In the genomic region with DNA sequence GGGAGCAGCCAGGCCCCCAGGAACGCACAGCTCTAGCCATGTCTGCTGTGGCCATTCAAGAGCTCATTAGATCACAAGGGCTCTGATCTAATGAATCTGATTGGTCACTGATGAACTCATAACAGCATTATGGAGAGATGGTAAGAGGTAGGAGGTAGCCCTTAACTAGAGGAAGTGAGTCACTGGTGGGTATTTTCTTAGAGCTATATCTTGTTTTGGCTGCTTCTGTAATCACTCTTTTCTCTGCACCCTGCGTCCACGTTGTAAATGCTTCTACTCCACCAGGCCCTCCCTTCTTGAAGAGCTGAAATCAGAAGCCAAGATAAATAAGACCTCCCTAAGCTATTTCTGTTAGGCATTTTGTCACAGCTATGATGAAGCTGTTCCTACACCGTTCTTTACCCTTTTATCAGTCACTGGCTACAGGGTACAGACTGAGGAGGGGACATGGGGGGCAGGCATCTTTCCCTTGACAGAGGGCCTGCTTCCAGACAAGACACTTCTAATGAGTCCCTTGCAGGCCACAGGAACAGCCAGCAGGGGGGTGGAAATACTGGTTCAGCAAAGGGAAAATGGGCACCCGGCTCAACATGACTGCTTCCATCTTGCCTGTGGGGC, we compare ENCODE assay signal across 22 mouse cellular contexts.
DNase-seq lines count a peak whose midpoint lies in the region; ATAC-seq and TF ChIP-seq lines count a peak whose summit lies in the region.
"Had no signal": no experiment of that assay in that cellular context is flagged by ENCODE, and none has a peak within 500 bp of the region (broad histone marks: within the 10 kb centered on the region; RNA-seq: fewer than 3 reads in every experiment).

No protein-coding gene starts in this region.

- H3K9me3 ChIP-seq in heart, embryonic 15.5 days (replicated peaks) = no peaks in the 10 kb centered on the region
- no peaks in the 10 kb centered on the region for H3K9me3 ChIP-seq in lung, embryonic 14.5 days (ENCODE audit: low read depth, low read length)
- H3K9me3 ChIP-seq: embryonic facial prominence, embryonic 13.5 days; forebrain, embryonic 15.5 days; hindbrain, embryonic 15.5 days; intestine, embryonic 15.5 days had no signal

- H3K27me3 ChIP-seq in heart, embryonic 15.5 days = no peaks in the 10 kb centered on the region
- no peaks in the 10 kb centered on the region for H3K27me3 ChIP-seq in lung, embryonic 14.5 days (ENCODE audit: insufficient read depth, low read length)
- H3K27me3 ChIP-seq: embryonic facial prominence, embryonic 13.5 days; forebrain, embryonic 15.5 days; hindbrain, embryonic 15.5 days; intestine, embryonic 15.5 days had no signal

- no peak for DNase-seq in heart, adult 18-20 months
- peak; percentile 12 for DNase-seq in kidney, postnatal 10 days
- DNase-seq in kidney, postnatal 25 days = no peak
- no peak for DNase-seq in lung, embryonic 14.5 days
- no peak for DNase-seq in lung, adult 2 months
- DNase-seq in c-Kit-positive CD71-positive TER-119-positive erythroid progenitor cells, embryonic 14.5 days (ENCODE audit: low spot score) = no peak
- DNase-seq: adrenal gland, adult 8-10 months; cerebellum, adult 9-11 months; gastrocnemius, postnatal 36 days; lung, postnatal 10 days; midbrain, embryonic 14.5 days; right cerebral cortex, postnatal 14 days; spleen, adult 18-20 months; thymus, adult 2 months had no signal

- H3K4me3 ChIP-seq in heart, embryonic 15.5 days = no peak overlapping the region
- no peak overlapping the region for H3K4me3 ChIP-seq in lung, embryonic 14.5 days (ENCODE audit: low read depth, low read length)
- H3K4me3 ChIP-seq in lung, adult 2 months (replicated peaks; ENCODE audit: extremely low read depth, low read depth, low read length) = no peak overlapping the region
- no peak overlapping the region for H3K4me3 ChIP-seq in embryonic fibroblast, embryonic 13.5 days (ENCODE audit: insufficient read depth, low read length)
- H3K4me3 ChIP-seq: embryonic facial prominence, embryonic 13.5 days; forebrain, embryonic 15.5 days; hindbrain, embryonic 15.5 days; intestine, embryonic 15.5 days; myocyte had no signal

- no peak overlapping the region for H3K27ac ChIP-seq in heart, embryonic 15.5 days
- no peak overlapping the region for H3K27ac ChIP-seq in lung, embryonic 14.5 days (ENCODE audit: low read depth)
- H3K27ac ChIP-seq in embryonic fibroblast, embryonic 13.5 days (ENCODE audit: insufficient read depth, low read length) = peak overlapping the region; percentile 54; the same call in 1 of the 2 replicates
- H3K27ac ChIP-seq: embryonic facial prominence, embryonic 13.5 days; forebrain, embryonic 15.5 days; hindbrain, embryonic 15.5 days; intestine, embryonic 15.5 days; liver, embryonic 14.5 days had no signal

- no peak overlapping the region for H3K4me2 ChIP-seq in heart, embryonic 15.5 days
- no peak overlapping the region for H3K4me2 ChIP-seq in lung, embryonic 14.5 days
- H3K4me2 ChIP-seq: embryonic facial prominence, embryonic 13.5 days; forebrain, embryonic 15.5 days; hindbrain, embryonic 15.5 days; intestine, embryonic 15.5 days had no signal

- H3K4me1 ChIP-seq in heart, embryonic 15.5 days (replicated peaks) = peaks cover 9% of the 10 kb centered on the region
- H3K4me1 ChIP-seq in lung, embryonic 14.5 days (ENCODE audit: insufficient read depth) = no peaks in the 10 kb centered on the region
- H3K4me1 ChIP-seq in lung, adult 2 months (ENCODE audit: control insufficient read depth, insufficient read depth, low read length) = no peaks in the 10 kb centered on the region
- H3K4me1 ChIP-seq in embryonic fibroblast, embryonic 13.5 days (ENCODE audit: control insufficient read depth, insufficient read depth, low read length) = 0 out of 2 replicates have a peak, but pooled peaks cover 8% of the 10 kb centered on the region
- H3K4me1 ChIP-seq: embryonic facial prominence, embryonic 13.5 days; forebrain, embryonic 15.5 days; intestine, embryonic 15.5 days had no signal

- 23% methylated on average over 5 of the region's 5 CpGs for WGBS in heart, embryonic 15.5 days
- WGBS in lung, embryonic 14.5 days = 39% methylated on average over 5 of the region's 5 CpGs
- 48% methylated on average over 5 of the region's 5 CpGs for WGBS in lung, adult 2 months

- H3K9ac ChIP-seq in heart, embryonic 15.5 days = no peak overlapping the region
- H3K9ac ChIP-seq in lung, embryonic 14.5 days = no peak overlapping the region
- H3K9ac ChIP-seq: embryonic facial prominence, embryonic 13.5 days; forebrain, embryonic 15.5 days; hindbrain, embryonic 15.5 days; intestine, embryonic 15.5 days; liver, embryonic 14.5 days had no signal

- peak; percentile 37 for ATAC-seq in heart, embryonic 15.5 days (replicated peaks; ENCODE audit: insufficient number of reproducible peaks, insufficient read depth, low FRiP score, low read depth)
- ATAC-seq in lung, embryonic 14.5 days (ENCODE audit: insufficient read depth) = peak; percentile 44; the same call in 1 of the 2 replicates
- ATAC-seq: forebrain, embryonic 15.5 days; intestine, embryonic 15.5 days had no signal

- TF ChIP-seq CTCF in lung, embryonic 14.5 days (IDR thresholded peaks at IDR 0.05; ENCODE audit: low read depth) = no peak
- TF ChIP-seq CTCF in lung, adult 2 months (IDR thresholded peaks at IDR 0.05; ENCODE audit: insufficient read depth, low read length) = no peak
- TF ChIP-seq CTCF in embryonic fibroblast, embryonic 13.5 days (IDR thresholded peaks at IDR 0.05; ENCODE audit: borderline replicate concordance, insufficient read depth, low read length) = no peak

- H3K36me3 ChIP-seq in heart, embryonic 15.5 days = no peaks in the 10 kb centered on the region
- no peaks in the 10 kb centered on the region for H3K36me3 ChIP-seq in lung, embryonic 14.5 days (ENCODE audit: insufficient read depth)
- H3K36me3 ChIP-seq: embryonic facial prominence, embryonic 13.5 days; forebrain, embryonic 15.5 days; hindbrain, embryonic 15.5 days; intestine, embryonic 15.5 days had no signal

- no peak for TF ChIP-seq POLR2A in lung, adult 2 months (IDR thresholded peaks at IDR 0.05; ENCODE audit: borderline replicate concordance, extremely low read depth, low read depth, low read length)
- no peak for TF ChIP-seq POLR2A in embryonic fibroblast, embryonic 13.5 days (IDR thresholded peaks at IDR 0.05; ENCODE audit: low read depth, low read length)
